Mouse (Mus musculus): ENCODE results near the gene Hsd17b13. TPM values are rescaled to one million over a fixed set of nuclear protein-coding genes. Genes with fewer than 3 reads are reported as not detected.

Hsd17b13 gene
- polyA plus RNA-seq, 1 experiment from 2014 or later = not detected

DNA sequence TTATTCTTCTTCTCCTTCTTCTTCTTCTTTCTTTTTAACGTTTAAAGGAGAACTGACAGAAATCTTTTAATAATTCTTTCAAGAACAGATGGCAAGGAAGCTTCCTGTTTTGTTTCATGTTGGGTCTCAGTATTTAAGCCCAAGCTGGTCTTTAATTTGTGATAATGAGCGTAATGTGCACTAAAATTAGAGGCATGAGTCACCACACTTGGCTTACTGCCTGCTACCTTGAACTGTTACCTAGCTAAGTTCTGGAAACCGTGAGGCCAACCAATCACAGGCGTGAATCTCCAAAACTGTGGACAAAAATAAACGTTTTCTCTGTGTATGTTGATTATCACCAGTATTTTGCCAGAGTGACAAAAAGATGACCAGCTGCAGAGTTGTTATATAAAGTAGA is 21.5 kb upstream of the Hsd17b13 start:
- H3K4me1 ChIP-seq (ENCODE audit: control insufficient read depth, insufficient read depth, low read length) = peaks cover 4% of the 10 kb centered on the region; the same call in 1 of the 2 replicates
- 79% methylated on average over 5 of the region's 5 CpGs for WGBS
- no peaks in the 10 kb centered on the region for H3K27me3 ChIP-seq (ENCODE audit: control insufficient read depth, insufficient read depth, low read length)
- H3K4me2 ChIP-seq (ENCODE audit: low read depth, severe bottlenecking) = no peak overlapping the region
- no peak for DNase-seq (ENCODE audit: low spot score)
- no peak overlapping the region for H3K27ac ChIP-seq (replicated peaks; ENCODE audit: low read depth, low read length)
- no peak overlapping the region for H3K9ac ChIP-seq (ENCODE audit: low read length)
- no peak overlapping the region for H3K4me3 ChIP-seq (ENCODE audit: low read depth, low read length)
- no peak for ATAC-seq (ENCODE audit: insufficient number of reproducible peaks, low FRiP score, low TSS enrichment, low read depth)
- no peaks in the 10 kb centered on the region for H3K36me3 ChIP-seq (ENCODE audit: control insufficient read depth, insufficient read depth, low read length)
- H3K9me3 ChIP-seq (ENCODE audit: control insufficient read depth, low read length) = no peaks in the 10 kb centered on the region

DNA sequence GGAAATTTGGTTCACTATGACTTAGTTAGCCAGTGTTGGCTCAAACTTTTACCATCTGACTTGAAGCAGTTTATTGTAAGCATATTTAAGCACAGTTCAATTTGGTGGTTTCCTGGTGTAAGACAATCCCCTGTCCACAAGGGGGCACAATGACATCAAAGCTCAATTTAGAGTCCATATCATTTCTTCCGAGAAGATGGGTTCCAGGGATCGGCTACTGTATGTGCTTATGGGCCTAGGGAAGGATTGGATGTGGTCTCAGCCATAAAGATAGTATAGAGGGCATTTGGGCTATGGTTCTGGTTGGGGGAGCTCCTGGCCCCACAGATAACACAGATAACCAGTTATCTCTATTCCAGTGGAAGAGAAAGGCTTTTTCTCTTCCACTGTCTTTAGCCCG is 18.0 kb upstream of the Hsd17b13 start:
- 68% methylated on average over 3 of the region's 3 CpGs for WGBS
- H3K27me3 ChIP-seq (ENCODE audit: control insufficient read depth, insufficient read depth, low read length) = no peaks in the 10 kb centered on the region
- H3K36me3 ChIP-seq (ENCODE audit: control insufficient read depth, insufficient read depth, low read length) = no peaks in the 10 kb centered on the region
- no peak overlapping the region for H3K9ac ChIP-seq (ENCODE audit: low read length)
- no peak for ATAC-seq (ENCODE audit: insufficient number of reproducible peaks, low FRiP score, low TSS enrichment, low read depth)
- DNase-seq (ENCODE audit: low spot score) = no peak
- H3K4me1 ChIP-seq (ENCODE audit: control insufficient read depth, insufficient read depth, low read length) = no peaks in the 10 kb centered on the region
- no peak overlapping the region for H3K4me2 ChIP-seq (ENCODE audit: low read depth, severe bottlenecking)
- no peak overlapping the region for H3K27ac ChIP-seq (replicated peaks; ENCODE audit: low read depth, low read length)
- no peaks in the 10 kb centered on the region for H3K9me3 ChIP-seq (ENCODE audit: control insufficient read depth, low read length)
- no peak overlapping the region for H3K4me3 ChIP-seq (ENCODE audit: low read depth, low read length)

DNA sequence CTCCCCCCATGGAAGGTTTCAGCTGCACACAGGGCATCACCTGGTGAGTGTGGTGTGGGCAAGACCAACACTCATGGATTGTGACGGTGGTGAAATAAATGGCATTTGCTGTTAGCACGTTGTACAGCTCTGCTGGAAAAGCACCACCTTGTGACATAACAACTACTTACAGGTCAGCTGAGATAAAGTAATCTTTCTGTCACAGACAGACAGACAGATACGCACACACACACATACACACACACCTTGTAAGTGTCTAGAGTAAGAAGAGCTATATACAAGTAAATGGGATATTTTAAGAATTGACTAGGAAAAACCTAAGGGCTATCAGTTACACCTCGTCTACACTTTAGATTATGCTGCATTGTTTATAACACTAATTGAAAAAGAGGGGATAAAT is 17.5 kb upstream of the Hsd17b13 start:
- no peak for DNase-seq (ENCODE audit: low spot score)
- H3K9me3 ChIP-seq (ENCODE audit: control insufficient read depth, low read length) = no peaks in the 10 kb centered on the region

DNA sequence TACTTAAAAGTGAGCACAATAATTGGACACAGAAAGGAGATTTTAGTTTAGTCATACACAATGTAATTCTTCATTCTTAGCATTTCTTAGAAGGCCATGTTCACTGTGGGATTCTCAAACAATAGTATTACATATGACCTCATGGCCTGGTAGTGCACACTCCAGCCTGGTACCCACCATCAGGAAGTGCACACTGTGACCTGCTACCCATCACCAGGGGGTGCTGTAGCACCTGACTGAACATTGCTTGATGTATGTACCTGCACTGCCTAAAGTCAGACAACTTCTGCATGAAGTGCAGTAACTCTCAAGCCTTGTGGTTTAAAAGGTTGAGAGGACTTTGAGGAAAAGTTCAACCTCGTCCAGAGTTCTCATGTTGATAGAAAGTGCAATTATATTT is 16.4 kb upstream of the Hsd17b13 start:
- Histone ChIP-seq H3K9me3 (ENCODE audit: control insufficient read depth, low read length) (no peaks in the 10 kb centered on the region), H3K4me1 (ENCODE audit: control insufficient read depth, insufficient read depth, low read length) (no peaks in the 10 kb centered on the region), H3K36me3 (ENCODE audit: control insufficient read depth, insufficient read depth, low read length) (no peaks in the 10 kb centered on the region), H3K27me3 (ENCODE audit: control insufficient read depth, insufficient read depth, low read length) (no peaks in the 10 kb centered on the region), H3K4me3 (ENCODE audit: low read depth, low read length) (no peak overlapping the region), H3K4me2 (ENCODE audit: low read depth, severe bottlenecking) (no peak overlapping the region), H3K27ac (replicated peaks; ENCODE audit: low read depth, low read length) (no peak overlapping the region), H3K9ac (ENCODE audit: low read length) (no peak overlapping the region)
- no peak for DNase-seq (ENCODE audit: low spot score)
- ATAC-seq (ENCODE audit: insufficient number of reproducible peaks, low FRiP score, low TSS enrichment, low read depth) = no peak
- WGBS = 84% methylated on average over 1 of the region's 1 CpGs

More for the DNA sequence above, 17.5 kb upstream of the Hsd17b13 start:
- H3K27me3 ChIP-seq (ENCODE audit: control insufficient read depth, insufficient read depth, low read length) = no peaks in the 10 kb centered on the region
- H3K36me3 ChIP-seq (ENCODE audit: control insufficient read depth, insufficient read depth, low read length) = no peaks in the 10 kb centered on the region
- ATAC-seq (ENCODE audit: insufficient number of reproducible peaks, low FRiP score, low TSS enrichment, low read depth) = no peak
- no peaks in the 10 kb centered on the region for H3K4me1 ChIP-seq (ENCODE audit: control insufficient read depth, insufficient read depth, low read length)
- H3K4me3 ChIP-seq (ENCODE audit: low read depth, low read length) = no peak overlapping the region
- H3K9ac ChIP-seq (ENCODE audit: low read length) = no peak overlapping the region
- H3K27ac ChIP-seq (replicated peaks; ENCODE audit: low read depth, low read length) = no peak overlapping the region
- WGBS = 87% methylated on average over 4 of the region's 4 CpGs
- no peak overlapping the region for H3K4me2 ChIP-seq (ENCODE audit: low read depth, severe bottlenecking)

DNA sequence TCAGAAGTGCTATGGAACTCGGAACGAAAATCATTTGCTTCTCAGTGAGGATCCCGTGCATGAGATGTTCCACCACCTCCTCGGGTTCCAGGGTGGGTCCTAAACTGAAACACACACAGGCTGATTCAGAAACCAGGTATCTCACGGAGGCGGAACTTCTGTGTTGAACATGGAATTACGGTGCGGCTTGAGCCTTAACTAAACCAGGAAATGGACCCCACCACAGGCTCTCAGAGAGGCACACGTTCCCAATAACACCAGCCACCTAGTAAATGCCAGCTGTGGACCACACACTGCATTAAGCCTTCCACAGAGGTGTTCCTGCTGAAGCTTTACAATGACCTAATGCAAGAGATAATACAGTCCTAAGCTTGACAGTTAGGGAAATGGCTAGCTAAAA is 15.6 kb upstream of the Hsd17b13 start:
- 80% methylated on average over 9 of the region's 9 CpGs for WGBS
- no peak for DNase-seq (ENCODE audit: low spot score)
- H3K9me3 ChIP-seq (ENCODE audit: control insufficient read depth, low read length) = no peaks in the 10 kb centered on the region

DNA sequence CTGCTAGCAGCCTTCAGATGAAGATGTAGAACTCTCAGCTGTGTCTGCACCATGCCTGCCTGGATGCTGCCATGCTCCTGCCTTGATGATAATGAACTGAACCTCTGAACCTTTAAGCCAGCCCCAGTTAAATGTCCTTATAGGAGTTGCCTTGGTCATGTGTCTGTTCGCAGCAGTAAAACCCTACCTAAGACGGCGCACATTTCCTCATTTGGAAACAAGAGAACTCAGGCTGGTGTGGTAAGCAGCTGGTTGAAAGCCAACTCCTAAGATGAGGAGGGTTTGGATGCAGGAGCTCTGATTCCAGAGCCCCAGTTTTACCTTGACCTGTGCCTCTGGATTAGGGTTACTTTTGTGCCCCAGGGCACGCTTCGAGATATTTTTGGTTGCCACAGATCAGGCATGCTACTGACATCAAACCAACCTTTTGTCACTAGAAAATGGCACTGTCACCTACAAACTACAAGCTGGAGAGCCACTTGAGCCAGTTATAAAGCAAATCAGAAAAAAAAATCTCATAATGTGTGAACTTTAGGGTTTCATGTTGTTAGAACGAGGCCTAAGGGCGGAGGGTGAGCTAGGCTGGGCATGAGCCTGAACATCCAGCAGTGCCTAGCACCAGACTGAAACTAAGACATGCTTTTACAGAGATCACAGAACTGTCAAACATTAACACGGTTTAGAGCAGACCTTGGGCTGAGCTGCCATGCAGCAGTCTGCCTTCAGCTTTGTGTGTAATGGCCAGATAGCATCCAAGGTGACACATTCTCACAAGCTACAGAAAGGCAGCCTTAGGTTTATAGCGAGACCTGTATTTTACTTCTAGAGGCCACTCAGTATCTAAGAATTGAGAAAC is 3.7 kb upstream of the Hsd17b13 start:
- Histone ChIP-seq H3K27me3 (ENCODE audit: control insufficient read depth, insufficient read depth, low read length) (no peaks in the 10 kb centered on the region), H3K27ac (replicated peaks; ENCODE audit: low read depth, low read length) (no peak overlapping the region), H3K4me2 (ENCODE audit: low read depth, severe bottlenecking) (no peak overlapping the region), H3K36me3 (ENCODE audit: control insufficient read depth, insufficient read depth, low read length) (no peaks in the 10 kb centered on the region), H3K9ac (ENCODE audit: low read length) (no peak overlapping the region), H3K4me3 (ENCODE audit: low read depth, low read length) (no peak overlapping the region), H3K4me1 (ENCODE audit: control insufficient read depth, insufficient read depth, low read length) (no peaks in the 10 kb centered on the region), H3K9me3 (ENCODE audit: control insufficient read depth, low read length) (no peaks in the 10 kb centered on the region)
- ATAC-seq (ENCODE audit: insufficient number of reproducible peaks, low FRiP score, low TSS enrichment, low read depth) (no peak), DNase-seq (ENCODE audit: low spot score) (no peak)
- 89% methylated on average over 9 of the region's 9 CpGs for WGBS

More for the DNA sequence above, 15.6 kb upstream of the Hsd17b13 start:
- no peak overlapping the region for H3K9ac ChIP-seq (ENCODE audit: low read length)
- H3K4me1 ChIP-seq (ENCODE audit: control insufficient read depth, insufficient read depth, low read length) = no peaks in the 10 kb centered on the region
- no peak for ATAC-seq (ENCODE audit: insufficient number of reproducible peaks, low FRiP score, low TSS enrichment, low read depth)
- no peak overlapping the region for H3K27ac ChIP-seq (replicated peaks; ENCODE audit: low read depth, low read length)
- H3K4me3 ChIP-seq (ENCODE audit: low read depth, low read length) = no peak overlapping the region
- no peak overlapping the region for H3K4me2 ChIP-seq (ENCODE audit: low read depth, severe bottlenecking)
- no peaks in the 10 kb centered on the region for H3K27me3 ChIP-seq (ENCODE audit: control insufficient read depth, insufficient read depth, low read length)
- H3K36me3 ChIP-seq (ENCODE audit: control insufficient read depth, insufficient read depth, low read length) = no peaks in the 10 kb centered on the region

DNA sequence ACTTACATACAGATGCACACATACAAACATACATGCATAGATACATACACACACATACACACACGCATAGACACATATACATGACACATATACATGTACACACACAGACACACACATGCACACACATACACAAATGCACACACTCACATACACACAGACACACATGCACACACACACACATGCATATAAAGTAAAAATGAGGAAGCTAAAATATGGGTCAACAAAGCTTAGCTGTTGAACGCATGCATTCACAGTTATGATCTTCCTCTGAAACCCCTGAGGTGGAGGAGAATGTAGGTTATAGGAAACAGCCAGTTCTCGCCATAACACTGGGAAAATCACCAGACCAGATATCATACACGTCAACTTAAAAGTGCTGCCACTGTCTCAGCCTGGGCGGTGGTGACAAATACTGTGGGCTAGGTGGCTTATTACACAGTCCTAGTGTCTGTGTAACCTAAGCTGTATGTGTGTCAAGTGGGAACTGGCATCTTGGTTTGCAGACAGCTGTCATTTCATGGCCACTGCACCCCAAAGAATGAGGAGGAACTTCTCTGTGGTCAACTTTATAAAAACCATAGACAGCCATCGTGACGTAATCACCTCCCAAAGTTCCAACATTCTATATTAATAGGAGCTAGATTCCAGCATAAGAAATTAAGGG is 829 bp upstream of the Hsd17b13 start:
- no peaks in the 10 kb centered on the region for H3K9me3 ChIP-seq (ENCODE audit: control insufficient read depth, low read length)
- H3K4me1 ChIP-seq (ENCODE audit: control insufficient read depth, insufficient read depth, low read length) = no peaks in the 10 kb centered on the region
- WGBS = 90% methylated on average over 7 of the region's 7 CpGs
- no peak overlapping the region for H3K4me3 ChIP-seq (ENCODE audit: low read depth, low read length)
- no peak overlapping the region for H3K4me2 ChIP-seq (ENCODE audit: low read depth, severe bottlenecking)
- ATAC-seq (ENCODE audit: insufficient number of reproducible peaks, low FRiP score, low TSS enrichment, low read depth) (no peak), DNase-seq (ENCODE audit: low spot score) (no peak)
- H3K9ac ChIP-seq (ENCODE audit: low read length) = no peak overlapping the region
- H3K36me3 ChIP-seq (ENCODE audit: control insufficient read depth, insufficient read depth, low read length) = no peaks in the 10 kb centered on the region
- no peak overlapping the region for H3K27ac ChIP-seq (replicated peaks; ENCODE audit: low read depth, low read length)
- H3K27me3 ChIP-seq (ENCODE audit: control insufficient read depth, insufficient read depth, low read length) = no peaks in the 10 kb centered on the region

DNA sequence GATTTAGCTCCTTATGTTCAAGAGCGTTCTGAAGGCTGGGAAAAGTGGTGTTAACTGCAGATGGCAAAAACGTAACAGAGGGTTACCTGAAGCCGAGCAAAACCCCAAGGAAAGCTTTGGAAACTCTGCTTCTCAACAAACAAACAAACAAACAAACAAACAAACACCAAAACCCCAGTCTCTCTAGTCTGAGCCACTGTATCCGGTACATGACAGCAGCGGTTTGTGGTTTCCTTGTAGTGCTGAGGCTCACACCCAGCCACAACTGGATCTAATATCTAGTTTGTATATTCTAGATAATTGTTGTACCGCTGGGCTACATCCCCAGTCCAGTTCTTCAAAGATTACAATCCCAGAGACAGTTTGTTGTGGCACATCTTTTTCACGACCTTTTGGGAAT is 1.5 kb downstream of the Hsd17b13 start:
- ATAC-seq (ENCODE audit: insufficient number of reproducible peaks, low FRiP score, low TSS enrichment, low read depth) (no peak), DNase-seq (ENCODE audit: low spot score) (no peak)
- Histone ChIP-seq H3K9me3 (ENCODE audit: control insufficient read depth, low read length) (no peaks in the 10 kb centered on the region), H3K4me2 (ENCODE audit: low read depth, severe bottlenecking) (no peak overlapping the region), H3K4me1 (ENCODE audit: control insufficient read depth, insufficient read depth, low read length) (no peaks in the 10 kb centered on the region), H3K9ac (ENCODE audit: low read length) (no peak overlapping the region), H3K36me3 (ENCODE audit: control insufficient read depth, insufficient read depth, low read length) (no peaks in the 10 kb centered on the region), H3K4me3 (ENCODE audit: low read depth, low read length) (no peak overlapping the region), H3K27me3 (ENCODE audit: control insufficient read depth, insufficient read depth, low read length) (no peaks in the 10 kb centered on the region), H3K27ac (replicated peaks; ENCODE audit: low read depth, low read length) (no peak overlapping the region)
- 74% methylated on average over 7 of the region's 7 CpGs for WGBS

Data from limb, embryonic 11.5 days (tissue).